Mouse (Mus musculus) G1E (cell line): ENCODE measurements around the gene Cnot2.

Experiments
- CTCF ChIP-seq: IDR thresholded peaks from 2 replicates; pipeline ENCODE4 v1.5.1; 2012; ENCODE audit warnings: low read depth, low read length, inconsistent platforms, mixed read lengths
- GATA1 ChIP-seq: IDR thresholded peaks from 2 replicates; pipeline ENCODE4 v1.6.1; 2012; ENCODE audit warnings: borderline replicate concordance, low read length, inconsistent platforms, mixed read lengths
- POLR2AphosphoS5 ChIP-seq: IDR thresholded peaks from 2 replicates; pipeline ENCODE4 v1.6.1; 2012; ENCODE audit warnings: low read depth, low read length, inconsistent platforms; ENCODE audit not compliant: insufficient replicate concordance
- TAL1 ChIP-seq: conservative IDR thresholded peaks from 2 replicates; pipeline ENCODE4 v1.6.1; 2012; ENCODE audit warnings: low read depth, low read length, inconsistent platforms, mixed read lengths

DNA sequence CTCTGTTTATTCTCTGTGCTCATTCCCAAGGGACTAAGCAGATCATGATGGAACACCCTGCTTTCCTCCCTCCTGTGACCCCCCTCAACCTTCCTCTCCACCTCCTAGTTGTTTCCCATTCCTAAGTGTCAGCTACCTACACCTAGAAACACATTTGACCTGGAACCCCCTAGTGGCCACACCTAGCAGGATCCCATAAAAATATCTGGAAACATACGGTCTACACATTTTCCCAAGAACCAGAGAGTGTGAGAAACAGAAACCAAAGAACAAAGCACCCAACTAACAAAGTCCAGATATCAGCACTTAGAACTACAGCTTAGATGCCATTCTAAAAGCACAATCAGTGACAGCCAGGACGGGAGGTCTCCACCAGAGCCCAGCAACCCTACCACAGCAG is 26.9 kb downstream of the Cnot2 start:
- peak; percentile 20; the same call in 1 of the 2 replicates for TF ChIP-seq CTCF
- TF ChIP-seq TAL1, result no peak
- no peak for TF ChIP-seq POLR2AphosphoS5
- no peak for TF ChIP-seq GATA1
